Mouse (Mus musculus): Measurements from ENCODE around the gene Dusp1. TPM values are rescaled to one million over a fixed set of nuclear protein-coding genes. Genes with fewer than 3 reads are reported as not detected.
A peak's percentile ranks its signal among the peaks of the same experiment; 100 is the strongest.

Dusp1 gene
- polyA plus RNA-seq, 1 experiment = 107 TPM

- no peak for TF ChIP-seq TAL1 (IDR thresholded peaks at IDR 0.05; ENCODE audit: low read length)
- TF ChIP-seq GATA1 (IDR thresholded peaks at IDR 0.05; ENCODE audit: low read length) = no peak
- Histone ChIP-seq H3K9me3 (ENCODE audit: control insufficient read depth, low read length) (no peaks in the 10 kb centered on the region), H3K27me3 (ENCODE audit: control insufficient read depth) (peaks cover 6% of the 10 kb centered on the region), H3K4me3 (replicated peaks) (peak overlapping the region; percentile 71), H3K4me1 (ENCODE audit: control insufficient read depth) (peaks cover 47% of the 10 kb centered on the region), H3K36me3 (ENCODE audit: control insufficient read depth) (peaks cover 3% of the 10 kb centered on the region)
Observed at GRCm38 (mm10) chr17:26560526-26561289, 1.2 kb downstream of the Dusp1 start.

GRCm38 (mm10) chr17:26553033-26553432, 8.9 kb downstream of the Dusp1 start:
- peaks cover 66% of the 10 kb centered on the region for H3K27me3 ChIP-seq (ENCODE audit: control insufficient read depth)

GRCm38 (mm10) chr17:26551104-26551503, 10.8 kb downstream of the Dusp1 start:
- TF ChIP-seq GATA1 (IDR thresholded peaks at IDR 0.05; ENCODE audit: low read length) (no peak), TAL1 (IDR thresholded peaks at IDR 0.05; ENCODE audit: low read length) (no peak)
- Histone ChIP-seq H3K36me3 (ENCODE audit: control insufficient read depth) (no peaks in the 10 kb centered on the region), H3K4me1 (ENCODE audit: control insufficient read depth) (peaks cover 20% of the 10 kb centered on the region), H3K9me3 (ENCODE audit: control insufficient read depth, low read length) (no peaks in the 10 kb centered on the region), H3K4me3 (replicated peaks) (no peak overlapping the region), H3K27me3 (ENCODE audit: control insufficient read depth) (peaks cover 67% of the 10 kb centered on the region)

More at GRCm38 (mm10) chr17:26553033-26553432, 8.9 kb downstream of the Dusp1 start:
- no peak overlapping the region for H3K4me3 ChIP-seq (replicated peaks)
- no peak for TF ChIP-seq TAL1 (IDR thresholded peaks at IDR 0.05; ENCODE audit: low read length)
- no peak for TF ChIP-seq GATA1 (IDR thresholded peaks at IDR 0.05; ENCODE audit: low read length)
- peaks cover 15% of the 10 kb centered on the region for H3K4me1 ChIP-seq (ENCODE audit: control insufficient read depth)
- no peaks in the 10 kb centered on the region for H3K36me3 ChIP-seq (ENCODE audit: control insufficient read depth)
- no peaks in the 10 kb centered on the region for H3K9me3 ChIP-seq (ENCODE audit: control insufficient read depth, low read length)

- Histone ChIP-seq H3K4me3 (replicated peaks) (no peak overlapping the region), H3K36me3 (ENCODE audit: control insufficient read depth) (no peaks in the 10 kb centered on the region), H3K4me1 (ENCODE audit: control insufficient read depth) (peaks cover 26% of the 10 kb centered on the region), H3K9me3 (ENCODE audit: control insufficient read depth, low read length) (no peaks in the 10 kb centered on the region), H3K27me3 (ENCODE audit: control insufficient read depth) (peaks cover 61% of the 10 kb centered on the region)
- TF ChIP-seq GATA1 (IDR thresholded peaks at IDR 0.05; ENCODE audit: low read length) (no peak), TAL1 (IDR thresholded peaks at IDR 0.05; ENCODE audit: low read length) (no peak)
Observed at GRCm38 (mm10) chr17:26549148-26549809, 12.6 kb downstream of the Dusp1 start.

- H3K4me3 ChIP-seq (replicated peaks) = no peak overlapping the region
- H3K9me3 ChIP-seq (ENCODE audit: control insufficient read depth, low read length) = no peaks in the 10 kb centered on the region
- TF ChIP-seq TAL1 (IDR thresholded peaks at IDR 0.05; ENCODE audit: low read length) = no peak
- no peak for TF ChIP-seq GATA1 (IDR thresholded peaks at IDR 0.05; ENCODE audit: low read length)
- H3K4me1 ChIP-seq (ENCODE audit: control insufficient read depth) = peaks cover 26% of the 10 kb centered on the region
- H3K27me3 ChIP-seq (ENCODE audit: control insufficient read depth) = peaks cover 57% of the 10 kb centered on the region
- H3K36me3 ChIP-seq (ENCODE audit: control insufficient read depth) = no peaks in the 10 kb centered on the region
Observed at GRCm38 (mm10) chr17:26548566-26548965, 13.4 kb downstream of the Dusp1 start.

GRCm38 (mm10) chr17:26547771-26548170, 14.2 kb downstream of the Dusp1 start:
- Histone ChIP-seq H3K4me3 (replicated peaks) (no peak overlapping the region), H3K27me3 (ENCODE audit: control insufficient read depth) (peaks cover 51% of the 10 kb centered on the region), H3K36me3 (ENCODE audit: control insufficient read depth) (no peaks in the 10 kb centered on the region), H3K9me3 (ENCODE audit: control insufficient read depth, low read length) (no peaks in the 10 kb centered on the region), H3K4me1 (ENCODE audit: control insufficient read depth) (peaks cover 26% of the 10 kb centered on the region)
- TF ChIP-seq TAL1 (IDR thresholded peaks at IDR 0.05; ENCODE audit: low read length) (no peak), GATA1 (IDR thresholded peaks at IDR 0.05; ENCODE audit: low read length) (no peak)

GRCm38 (mm10) chr17:26544319-26544963, 17.5 kb downstream of the Dusp1 start:
- no peak overlapping the region for H3K4me3 ChIP-seq (replicated peaks)

GRCm38 (mm10) chr17:26540083-26540482, 21.8 kb downstream of the Dusp1 start:
- no peaks in the 10 kb centered on the region for H3K36me3 ChIP-seq (ENCODE audit: control insufficient read depth)
- no peaks in the 10 kb centered on the region for H3K9me3 ChIP-seq (ENCODE audit: control insufficient read depth, low read length)
- H3K4me3 ChIP-seq (replicated peaks) = no peak overlapping the region
- TF ChIP-seq GATA1 (IDR thresholded peaks at IDR 0.05; ENCODE audit: low read length) (no peak), TAL1 (IDR thresholded peaks at IDR 0.05; ENCODE audit: low read length) (no peak)
- H3K27me3 ChIP-seq (ENCODE audit: control insufficient read depth) = peaks cover 24% of the 10 kb centered on the region
- H3K4me1 ChIP-seq (ENCODE audit: control insufficient read depth) = peaks cover 37% of the 10 kb centered on the region

More at GRCm38 (mm10) chr17:26544319-26544963, 17.5 kb downstream of the Dusp1 start:
- TF ChIP-seq TAL1 (IDR thresholded peaks at IDR 0.05; ENCODE audit: low read length) (no peak), GATA1 (IDR thresholded peaks at IDR 0.05; ENCODE audit: low read length) (no peak)
- Histone ChIP-seq H3K4me1 (ENCODE audit: control insufficient read depth) (peaks cover 23% of the 10 kb centered on the region), H3K9me3 (ENCODE audit: control insufficient read depth, low read length) (no peaks in the 10 kb centered on the region), H3K36me3 (ENCODE audit: control insufficient read depth) (no peaks in the 10 kb centered on the region), H3K27me3 (ENCODE audit: control insufficient read depth) (peaks cover 31% of the 10 kb centered on the region)

All from erythroblast, embryonic 14.5 days (primary cell).